Mouse (Mus musculus) large intestine, adult 2 months (tissue): ENCODE measurements around the gene Clic3. TPM values are rescaled to one million over a fixed set of nuclear protein-coding genes. Genes with fewer than 3 reads are reported as not detected.

Experiments used
- DNase-seq: peaks from one replicate; pipeline ENCODE4 v3.0.0-alpha.2; 2012; ENCODE audit warnings: low read depth, low spot score
- WGBS: fragments of 180-500 bp; shearing (Covaris S2); methylation state at CpG from one replicate; pipeline ENCODE4 v1.1.7; 2018; 5-methylcytosine and 5-hydroxymethylcytosine counted together
- polyA plus RNA-seq: library from polyadenylated mRNA; depleted of rRNA; stranded (reverse); fragments of >200 nt; gene quantifications from 2 replicates; pipeline ENCODE4 v1.2.3, GENCODE M21; 2012

Gene Clic3
- polyA plus RNA-seq, 1 experiment, result 1.4 TPM

DNA sequence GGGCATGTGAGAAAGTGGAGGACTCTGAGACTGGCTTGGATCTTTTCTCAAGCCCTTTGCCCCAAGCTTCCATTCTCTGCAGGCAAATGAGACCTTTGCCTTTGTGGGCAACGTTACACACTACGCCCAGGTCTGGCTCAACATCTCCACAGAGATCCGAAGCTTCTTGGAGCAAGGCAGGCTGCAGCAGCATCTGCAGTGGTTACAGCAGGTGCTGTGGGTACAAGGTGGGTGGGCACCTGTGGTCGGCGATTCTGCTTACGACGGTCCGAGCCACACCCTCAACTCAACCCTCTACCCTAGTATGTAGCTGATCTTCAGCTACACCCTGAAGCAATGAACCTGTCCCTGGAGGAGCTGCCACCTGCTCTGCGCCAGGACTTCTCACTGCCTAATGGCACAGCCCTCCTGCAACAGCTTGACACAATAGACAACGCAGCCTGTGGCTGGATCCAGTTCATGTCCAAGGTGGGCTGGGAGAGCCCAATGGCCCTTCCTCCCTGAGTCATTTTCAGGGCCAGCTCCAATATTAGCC, 20.3 kb upstream of the Clic3 start:
- WGBS, result 81% methylated on average over 10 of the region's 10 CpGs
- no peak for DNase-seq

DNA sequence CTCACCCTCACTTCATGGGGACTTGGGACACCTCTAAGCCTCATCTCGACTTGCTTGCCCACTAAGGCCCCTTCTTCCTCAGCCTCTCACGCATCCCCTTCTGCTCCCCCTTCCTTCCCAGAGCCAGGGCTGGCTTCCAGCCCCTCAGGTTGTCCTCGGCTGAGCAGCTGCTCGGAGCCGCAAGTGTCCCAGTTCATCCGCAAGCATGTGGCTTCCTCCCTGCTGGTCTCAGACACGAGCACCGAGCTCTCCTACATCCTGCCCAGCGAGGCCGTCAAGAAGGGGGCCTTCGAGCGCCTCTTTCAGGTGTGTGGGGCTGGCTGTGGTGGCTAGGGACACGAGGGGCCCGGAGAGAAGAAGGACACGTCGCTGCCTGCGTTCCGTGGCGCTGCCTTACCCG, 15.6 kb upstream of the Clic3 start:
- DNase-seq, result no peak
- 86% methylated on average over 20 of the region's 20 CpGs for WGBS

DNA sequence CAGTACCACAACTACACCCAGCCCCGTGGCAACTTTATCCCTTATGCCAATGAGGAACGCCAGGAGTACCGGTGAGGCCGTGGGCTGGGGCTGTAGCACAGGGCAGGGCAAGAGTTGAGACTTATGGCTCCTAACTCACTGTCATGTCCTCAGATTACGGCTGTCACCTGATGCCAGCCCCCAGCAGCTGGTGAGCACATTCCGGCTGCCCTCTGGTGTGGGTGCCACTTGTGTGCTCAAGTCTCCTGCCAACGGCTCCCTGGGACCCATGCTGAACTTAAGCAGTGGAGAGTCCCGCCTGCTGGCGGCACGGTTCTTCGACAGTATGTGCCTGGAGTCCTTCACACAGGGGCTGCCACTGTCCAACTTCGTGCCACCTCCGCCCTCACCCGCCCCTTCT, 14.0 kb upstream of the Clic3 start:
- DNase-seq, result no peak
- WGBS, result 88% methylated on average over 14 of the region's 14 CpGs

DNA sequence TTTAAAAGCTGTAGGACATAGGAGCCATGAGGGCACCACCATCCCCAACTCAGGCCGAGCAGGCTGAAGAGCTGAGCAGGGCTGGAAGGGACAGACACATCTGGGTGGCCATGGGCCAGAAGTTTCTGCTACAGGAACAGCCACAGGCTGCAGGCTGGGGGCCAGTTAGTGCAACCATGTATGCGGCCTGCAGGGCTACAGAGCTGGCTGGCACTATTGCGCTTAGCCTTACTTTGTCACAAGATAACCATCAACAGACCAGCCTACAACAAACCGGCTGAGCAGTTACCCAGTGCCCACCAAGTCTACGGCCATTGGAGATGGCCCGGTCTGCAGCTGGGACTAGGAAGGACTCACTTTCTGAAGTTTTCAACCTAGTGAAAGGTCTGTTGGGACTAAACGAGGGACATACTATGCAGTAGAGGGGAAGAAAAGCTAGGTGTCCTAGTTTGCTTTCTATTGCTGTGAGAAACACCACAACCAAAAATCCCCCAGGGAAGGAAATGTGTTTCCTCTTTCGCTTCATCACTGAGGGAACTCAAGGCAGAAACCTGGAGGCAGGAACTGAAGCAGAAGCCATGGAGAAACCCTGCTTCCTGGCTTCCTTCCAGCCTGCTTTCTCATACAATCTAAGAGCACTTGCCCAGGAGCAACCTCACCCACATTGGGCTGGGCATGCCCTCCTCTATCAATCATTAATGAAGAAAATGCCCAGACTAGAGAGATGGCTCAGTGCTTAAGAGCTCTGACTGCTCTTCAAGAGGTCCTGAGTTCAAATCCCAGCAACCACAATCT, 5.6 kb upstream of the Clic3 start:
- DNase-seq, result peak; percentile 28
- 75% methylated on average over 8 of the region's 8 CpGs for WGBS

DNA sequence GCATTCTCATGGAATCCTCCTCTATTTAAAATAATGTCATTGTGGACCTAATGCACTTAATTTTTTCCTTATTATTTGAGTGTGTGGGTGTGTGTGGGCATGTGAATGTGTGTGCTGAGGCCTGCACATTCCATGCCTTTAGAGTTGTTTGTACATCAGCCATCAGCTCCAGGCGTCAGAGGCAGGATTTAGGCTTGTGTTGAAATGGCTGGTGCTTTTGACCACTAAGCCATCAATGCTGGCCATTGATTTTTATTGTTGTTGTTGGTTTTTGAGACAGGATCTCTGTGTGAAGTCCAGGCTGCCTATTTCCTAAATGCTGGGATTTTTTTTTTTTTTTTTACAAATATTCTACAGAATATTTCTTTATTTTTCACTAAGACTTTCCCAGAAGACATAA, 3.7 kb upstream of the Clic3 start:
- DNase-seq, result no peak
- 70% methylated on average over 1 of the region's 1 CpGs for whole genome bisulfite sequencing

GRCm38 (mm10) chr2:25457022-25457896, 621 bp downstream of the Clic3 start:
- 78% methylated on average over 9 of the region's 9 CpGs for WGBS
- DNase-seq, result no peak

DNA sequence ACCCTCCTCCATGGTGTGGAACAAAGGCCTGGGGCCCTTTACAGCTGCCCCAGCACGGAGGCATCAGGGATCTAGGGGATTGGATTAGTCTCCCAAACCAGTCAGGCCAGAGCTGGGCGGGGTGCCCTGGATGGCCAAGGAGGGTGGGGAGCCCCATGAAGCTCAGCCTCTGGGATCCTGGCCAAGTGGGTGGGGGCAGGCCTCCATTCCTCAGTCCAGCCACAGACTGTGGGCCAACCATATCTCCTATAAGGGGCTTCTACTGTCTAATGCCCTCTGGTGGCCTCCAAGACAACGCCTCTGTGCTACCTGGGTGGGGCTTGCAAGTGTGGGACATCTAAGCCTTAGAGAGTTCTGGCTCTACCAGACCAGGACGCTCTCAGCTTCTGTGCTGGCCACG, 2.3 kb downstream of the Clic3 start:
- WGBS, result 37% methylated on average over 5 of the region's 5 CpGs
- peak; percentile 57 for DNase-seq

- 18% methylated on average over 5 of the region's 5 CpGs for WGBS
Observed at GRCm38 (mm10) chr2:25460135-25460534, 3.5 kb downstream of the Clic3 start.

GRCm38 (mm10) chr2:25460551-25461309, 4.1 kb downstream of the Clic3 start, which contains the start of gene Paxx:
Paxx (minus strand) TSS chr2:25461094.
- 1% methylated on average over 48 of the region's 48 CpGs for WGBS
- peak; percentile 96 for DNase-seq

More at GRCm38 (mm10) chr2:25460135-25460534, 3.5 kb downstream of the Clic3 start:
- peak; percentile 27 for DNase-seq

GRCm38 (mm10) chr2:25461407-25461806, 4.8 kb downstream of the Clic3 start:
- DNase-seq, result no peak
- WGBS, result 19% methylated on average over 3 of the region's 3 CpGs

- no peak for DNase-seq
- 87% methylated on average over 3 of the region's 3 CpGs for WGBS
Observed at GRCm38 (mm10) chr2:25463630-25464029, 7.0 kb downstream of the Clic3 start.

GRCm38 (mm10) chr2:25465256-25465655, 8.6 kb downstream of the Clic3 start:
- 70% methylated on average over 2 of the region's 2 CpGs for WGBS
- DNase-seq, result no peak

DNA sequence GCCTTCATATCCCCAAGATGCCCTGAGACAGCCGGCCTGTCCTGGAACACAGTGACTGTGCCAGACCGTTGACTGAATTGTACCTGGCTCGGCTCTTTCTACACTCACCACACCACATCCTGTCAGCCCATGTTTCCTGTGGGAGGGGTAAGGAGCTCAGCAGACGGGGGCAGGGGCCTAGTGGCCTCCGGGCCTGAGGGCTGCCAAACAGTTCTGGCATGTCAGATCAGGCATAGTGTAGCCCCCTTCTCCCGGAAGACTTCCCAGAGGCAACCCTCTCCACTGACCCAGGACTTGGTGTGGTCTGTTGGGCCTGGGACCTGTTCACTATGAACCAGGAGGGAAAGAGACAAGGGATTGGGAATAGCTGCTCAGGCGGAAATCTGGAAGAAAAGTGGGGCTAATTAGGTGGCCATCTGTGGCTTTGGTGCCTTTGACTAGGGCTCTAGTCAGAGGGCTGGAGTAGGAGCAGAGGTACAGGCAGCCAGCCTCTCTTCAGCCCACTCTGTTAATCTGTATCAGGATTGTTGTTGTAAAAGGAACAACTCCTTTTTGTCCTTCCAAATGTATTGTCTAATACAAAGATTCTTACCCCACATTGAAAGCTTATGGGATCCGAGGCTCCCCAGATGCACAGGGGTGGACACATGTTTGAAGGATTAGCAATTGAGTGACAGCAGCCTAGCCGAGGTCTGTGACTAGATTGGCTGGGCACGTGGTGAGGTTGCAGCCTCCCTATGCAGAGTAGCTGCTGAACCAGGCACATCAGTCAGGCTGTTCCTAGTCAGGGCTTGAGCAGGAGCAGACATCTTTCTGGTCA, 9.4 kb downstream of the Clic3 start:
- DNase-seq, result no peak
- 55% methylated on average over 10 of the region's 10 CpGs for WGBS

DNA sequence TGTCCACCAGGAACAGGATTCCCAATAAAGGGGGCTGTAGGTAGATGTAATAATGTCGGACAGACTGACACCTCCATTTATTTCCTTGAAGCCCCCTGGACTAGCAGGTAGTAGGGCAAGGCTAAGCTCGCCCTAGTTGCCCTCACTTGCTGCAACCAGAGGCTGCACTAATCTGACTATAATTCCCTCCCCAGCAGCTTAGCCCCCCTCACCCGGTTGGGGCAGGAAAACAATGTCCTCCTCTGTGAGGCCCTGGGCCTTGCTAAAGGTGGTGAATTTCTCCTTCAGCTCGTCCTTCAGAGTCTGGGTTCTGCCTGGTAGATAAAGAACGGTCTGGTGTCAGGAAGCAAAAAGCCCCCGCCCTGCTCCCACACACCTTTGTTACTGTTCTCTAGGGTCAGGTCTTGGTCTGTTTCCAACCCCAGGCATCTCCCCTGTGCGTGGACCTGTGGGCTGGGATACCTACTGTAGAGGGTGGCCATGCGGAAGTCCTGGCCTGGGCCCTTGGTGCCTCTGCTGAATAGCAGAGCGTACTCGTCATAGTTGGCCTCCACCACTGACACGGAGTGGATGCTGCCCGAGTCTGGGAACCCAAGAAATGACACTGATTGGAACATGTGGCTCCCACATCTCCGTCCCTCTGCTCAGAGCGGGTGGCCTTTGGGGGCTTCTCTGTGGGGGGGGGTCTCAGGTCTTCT, 11.1 kb downstream of the Clic3 start:
- DNase-seq, result no peak
- 82% methylated on average over 14 of the region's 14 CpGs for WGBS

- 78% methylated on average over 10 of the region's 10 CpGs for WGBS
- no peak for DNase-seq
Observed at GRCm38 (mm10) chr2:25468962-25469915, 12.6 kb downstream of the Clic3 start.

DNA sequence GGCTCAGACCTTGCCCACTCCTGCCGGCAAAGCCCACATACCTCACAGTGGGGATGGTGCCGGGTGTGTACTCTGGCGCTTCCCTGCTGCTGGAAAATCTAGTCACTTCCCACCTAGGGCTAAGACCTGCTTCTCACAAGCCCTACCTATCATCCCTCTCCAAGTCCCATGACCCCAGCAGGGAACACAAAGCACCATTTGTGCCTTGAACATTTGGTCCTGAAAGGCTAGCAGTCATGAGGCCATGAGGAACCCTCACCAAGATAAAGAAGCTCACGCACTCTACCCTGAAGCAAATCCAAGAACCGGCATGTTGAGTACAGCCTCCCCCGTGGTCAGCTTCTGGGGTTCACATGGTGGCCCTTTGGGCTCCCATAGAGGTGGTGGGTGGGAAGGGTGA, 13.3 kb downstream of the Clic3 start, which contains the start of gene Ptgds:
TSS of gene Ptgds (minus strand) at position 78 of the 400 bp plus-strand sequence.
- 59% methylated on average over 6 of the region's 6 CpGs for WGBS
- DNase-seq, result no peak

DNA sequence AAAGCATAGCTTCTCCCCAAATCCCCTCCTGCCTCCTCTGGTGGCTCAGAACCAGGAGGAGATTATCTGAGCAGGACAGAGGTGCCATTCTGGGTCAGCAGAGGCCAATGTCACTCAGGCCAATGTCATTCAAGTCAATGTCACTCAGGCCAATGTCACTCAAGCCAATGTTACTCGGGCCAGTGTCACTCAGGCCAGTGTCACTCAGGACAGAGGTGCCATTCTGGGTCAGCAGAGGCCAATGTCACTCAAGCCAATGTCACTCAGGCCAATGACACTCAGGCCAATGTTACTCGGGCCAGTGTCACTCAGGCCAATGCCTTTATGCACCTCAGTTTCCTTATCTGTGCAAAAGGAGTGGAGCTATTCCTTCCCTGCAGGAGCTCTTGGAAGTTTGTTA, 15.9 kb downstream of the Clic3 start:
- DNase-seq, result no peak
- 79% methylated on average over 2 of the region's 2 CpGs for WGBS
